Mouse (Mus musculus) CD4-positive helper T cell, adult 2 months (primary cell): Measurements from ENCODE around the gene Nat10.

ENCODE experiments used
- DNase-seq: peaks from one replicate; pipeline ENCODE4 v3.0.0-alpha.2; 2012; ENCODE audit warnings: low read depth, missing footprints, low spot score

The Nat10 gene

GRCm38 (mm10) chr2:103760906-103761716 is at the start of gene Nat10:
Nat10 (minus strand) TSS chr2:103761270.
- peak; percentile 99 for DNase-seq

GRCm38 (mm10) chr2:103810412-103810811 is 49.3 kb upstream of the Nat10 start:
- DNase-seq, result no peak

- DNase-seq, result no peak
Measured at GRCm38 (mm10) chr2:103808466-103808865, 47.4 kb upstream of the Nat10 start.

- no peak for DNase-seq
Measured at GRCm38 (mm10) chr2:103803770-103804530, 42.9 kb upstream of the Nat10 start.

GRCm38 (mm10) chr2:103802422-103802821 is 41.4 kb upstream of the Nat10 start:
- DNase-seq, result no peak

GRCm38 (mm10) chr2:103797491-103798009 is 36.5 kb upstream of the Nat10 start, which contains the start of gene Caprin1:
Caprin1 (minus strand) TSS chr2:103797649.
- DNase-seq, result peak; percentile 94

GRCm38 (mm10) chr2:103796861-103797466 is 35.9 kb upstream of the Nat10 start:
- DNase-seq, result peak; percentile 89

GRCm38 (mm10) chr2:103796211-103796860 is 35.3 kb upstream of the Nat10 start:
- peak; percentile 76 for DNase-seq

- peak; percentile 86 for DNase-seq
Measured at GRCm38 (mm10) chr2:103795843-103796210, 34.8 kb upstream of the Nat10 start.

GRCm38 (mm10) chr2:103792009-103792408 is 30.9 kb upstream of the Nat10 start:
- DNase-seq, result no peak

GRCm38 (mm10) chr2:103785735-103786134 is 24.7 kb upstream of the Nat10 start:
- DNase-seq, result no peak

- DNase-seq, result peak; percentile 61
Measured at GRCm38 (mm10) chr2:103784621-103785020, 23.6 kb upstream of the Nat10 start.

- no peak for DNase-seq
Measured at GRCm38 (mm10) chr2:103762492-103762891, 1.4 kb upstream of the Nat10 start.

GRCm38 (mm10) chr2:103761993-103762392 is 923 bp upstream of the Nat10 start:
- no peak for DNase-seq

GRCm38 (mm10) chr2:103760421-103760820 is 649 bp downstream of the Nat10 start:
- no peak for DNase-seq

- no peak for DNase-seq
Measured at GRCm38 (mm10) chr2:103755458-103756085, 5.5 kb downstream of the Nat10 start.

GRCm38 (mm10) chr2:103754614-103755013 is 6.5 kb downstream of the Nat10 start:
- peak; percentile 37 for DNase-seq

GRCm38 (mm10) chr2:103751771-103752170 is 9.3 kb downstream of the Nat10 start:
- DNase-seq, result no peak

GRCm38 (mm10) chr2:103749091-103749490 is 12.0 kb downstream of the Nat10 start:
- no peak for DNase-seq

GRCm38 (mm10) chr2:103747891-103748290 is 13.2 kb downstream of the Nat10 start:
- no peak for DNase-seq

- DNase-seq, result no peak
Measured at GRCm38 (mm10) chr2:103746761-103747160, 14.3 kb downstream of the Nat10 start.
